Mouse (Mus musculus): Measurements from ENCODE around the gene Gabarapl2. TPM values are rescaled to one million over a fixed set of nuclear protein-coding genes. Genes with fewer than 3 reads are reported as not detected.
"Not testable (repeated sequence)": the region's sequence is repeated elsewhere in the genome, so short reads cannot be mapped to it uniquely, and the experiment has no call there.

Gene Gabarapl2
- polyA plus RNA-seq, 1 experiment, result 94.9 TPM

DNA sequence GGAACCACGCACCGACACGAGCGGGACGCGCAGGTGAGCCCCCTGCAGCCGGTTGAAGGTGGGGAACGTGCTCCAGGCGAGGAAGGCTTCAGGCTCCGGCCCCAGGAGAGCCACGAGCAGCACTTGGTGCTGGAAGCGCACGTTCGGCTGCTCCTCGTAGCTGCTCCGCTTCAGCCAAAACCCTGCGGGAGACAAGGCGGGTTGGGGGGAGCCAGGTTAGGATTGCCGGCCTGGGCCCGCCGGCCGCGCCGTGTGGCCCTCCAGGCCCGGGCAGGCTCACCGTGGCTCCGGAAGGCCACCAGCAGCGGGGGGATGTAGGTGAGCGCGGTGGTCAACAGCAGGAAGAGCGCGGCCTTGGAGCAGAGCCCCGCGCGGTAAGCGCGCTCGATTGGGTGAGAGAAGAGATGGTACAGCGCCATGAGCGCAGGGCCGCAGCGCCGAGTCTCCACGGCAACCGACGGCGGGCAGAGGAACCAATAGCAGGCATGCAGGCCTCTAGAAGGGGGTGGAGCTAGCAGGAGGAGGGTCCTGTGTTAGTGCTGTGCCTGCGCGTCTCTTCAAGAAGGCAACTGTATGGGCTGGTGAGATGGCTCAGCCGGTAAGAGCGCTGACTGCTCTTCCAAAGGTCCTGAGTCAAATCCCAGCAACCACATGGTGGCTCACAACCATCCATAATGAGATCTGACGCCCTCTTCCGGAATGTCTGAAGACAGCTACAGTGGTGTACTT lies 7.0 kb upstream of the Gabarapl2 start, which contains the start of gene Tmem231:
TSS of gene Tmem231 (minus strand) at position 534 of the 729 bp plus-strand sequence.
- peaks cover 19% of the 10 kb centered on the region for H3K4me1 ChIP-seq (ENCODE audit: control insufficient read depth, insufficient read depth, low read length)
- H3K4me3 ChIP-seq (ENCODE audit: insufficient read depth, low read length), result peak within 1 kb of the TSS; percentile 67
- TF ChIP-seq CTCF (IDR thresholded peaks at IDR 0.05; ENCODE audit: low read depth, low read length), result no peak
- no peak for TF ChIP-seq POLR2A (IDR thresholded peaks at IDR 0.05; ENCODE audit: borderline replicate concordance, low read depth, low read length)
- no peak within 1 kb of the TSS for H3K27ac ChIP-seq (ENCODE audit: insufficient read depth, low read depth, low read length)

- no peak for TF ChIP-seq CTCF (IDR thresholded peaks at IDR 0.05; ENCODE audit: low read depth, low read length)
- TF ChIP-seq POLR2A (IDR thresholded peaks at IDR 0.05; ENCODE audit: borderline replicate concordance, low read depth, low read length), result no peak
- Histone ChIP-seq H3K4me1 (ENCODE audit: control insufficient read depth, insufficient read depth, low read length) (peaks cover 19% of the 10 kb centered on the region), H3K4me3 (ENCODE audit: insufficient read depth, low read length) (no peak overlapping the region), H3K27ac (ENCODE audit: insufficient read depth, low read depth, low read length) (no peak overlapping the region)
Measured at GRCm38 (mm10) chr8:111934201-111934600, 6.3 kb upstream of the Gabarapl2 start.

DNA sequence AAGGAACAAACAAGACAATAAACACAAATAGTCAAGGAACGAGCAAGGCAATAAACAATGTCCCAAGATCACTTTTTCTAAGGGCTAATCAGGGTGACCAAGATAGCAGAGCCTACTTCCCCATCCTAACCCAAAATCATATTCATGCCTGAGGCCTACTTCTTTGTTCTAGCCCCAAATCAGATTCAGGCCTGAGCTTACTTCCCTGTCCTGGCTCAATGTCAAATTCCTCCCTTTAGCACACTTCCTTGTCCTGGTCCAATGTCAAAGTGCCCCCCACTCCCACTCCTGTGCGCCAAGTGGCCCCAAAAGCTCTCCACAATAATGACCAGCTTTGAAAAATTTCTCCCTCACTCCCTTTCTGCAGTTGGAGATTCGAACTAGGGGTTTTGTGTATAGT lies 3.3 kb upstream of the Gabarapl2 start:
- no peak overlapping the region for H3K4me3 ChIP-seq (ENCODE audit: insufficient read depth, low read length)
- peaks cover 25% of the 10 kb centered on the region for H3K4me1 ChIP-seq (ENCODE audit: control insufficient read depth, insufficient read depth, low read length)
- no peak for TF ChIP-seq POLR2A (IDR thresholded peaks at IDR 0.05; ENCODE audit: borderline replicate concordance, low read depth, low read length)
- TF ChIP-seq CTCF (IDR thresholded peaks at IDR 0.05; ENCODE audit: low read depth, low read length), result no peak
- H3K27ac ChIP-seq (ENCODE audit: insufficient read depth, low read depth, low read length), result peak overlapping the region; percentile 56

- not testable (repeated sequence) for H3K4me3 ChIP-seq (ENCODE audit: insufficient read depth, low read length); H3K27ac ChIP-seq (ENCODE audit: insufficient read depth, low read depth, low read length)
- H3K4me1 ChIP-seq (ENCODE audit: control insufficient read depth, insufficient read depth, low read length), result peaks cover 22% of the 10 kb centered on the region
Measured at GRCm38 (mm10) chr8:111938076-111938985, 2.2 kb upstream of the Gabarapl2 start.

GRCm38 (mm10) chr8:111939516-111940142 lies 874 bp upstream of the Gabarapl2 start:
- Histone ChIP-seq H3K4me3 (ENCODE audit: insufficient read depth, low read length) (peak overlapping the region; percentile 86), H3K4me1 (ENCODE audit: control insufficient read depth, insufficient read depth, low read length) (peaks cover 23% of the 10 kb centered on the region), H3K27ac (ENCODE audit: insufficient read depth, low read depth, low read length) (peak overlapping the region; percentile 20; the same call in 1 of the 2 replicates)
- TF ChIP-seq POLR2A (IDR thresholded peaks at IDR 0.05; ENCODE audit: borderline replicate concordance, low read depth, low read length) (no peak), CTCF (IDR thresholded peaks at IDR 0.05; ENCODE audit: low read depth, low read length) (no peak)

DNA sequence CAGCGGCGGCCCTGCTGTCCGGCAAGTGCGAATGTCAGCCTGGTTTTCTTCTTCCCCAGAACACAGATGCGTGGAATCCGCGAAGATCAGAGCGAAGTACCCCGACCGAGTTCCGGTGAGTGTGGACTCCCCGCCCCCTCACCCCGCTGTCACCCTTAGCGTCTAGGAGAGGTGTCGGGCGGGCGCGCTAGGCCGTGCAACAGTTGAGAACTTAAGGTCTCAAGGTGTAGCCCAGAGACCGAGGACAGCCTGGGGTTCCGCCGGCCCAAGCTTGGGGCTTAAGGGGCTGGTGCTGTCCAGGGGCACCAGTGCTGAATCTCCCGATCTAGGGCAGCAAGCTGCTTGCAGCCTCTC lies 575 bp downstream of the Gabarapl2 start:
- H3K27ac ChIP-seq (ENCODE audit: insufficient read depth, low read depth, low read length), result peak overlapping the region; percentile 29; the same call in 1 of the 2 replicates
- peaks cover 35% of the 10 kb centered on the region for H3K4me1 ChIP-seq (ENCODE audit: control insufficient read depth, insufficient read depth, low read length)
- peak overlapping the region; percentile 86 for H3K4me3 ChIP-seq (ENCODE audit: insufficient read depth, low read length)
- TF ChIP-seq POLR2A (IDR thresholded peaks at IDR 0.05; ENCODE audit: borderline replicate concordance, low read depth, low read length), result no peak

- Histone ChIP-seq H3K27ac (ENCODE audit: insufficient read depth, low read depth, low read length) (no peak overlapping the region), H3K4me1 (ENCODE audit: control insufficient read depth, insufficient read depth, low read length) (peaks cover 46% of the 10 kb centered on the region), H3K4me3 (ENCODE audit: insufficient read depth, low read length) (no peak overlapping the region)
- no peak for TF ChIP-seq CTCF (IDR thresholded peaks at IDR 0.05; ENCODE audit: low read depth, low read length)
- TF ChIP-seq POLR2A (IDR thresholded peaks at IDR 0.05; ENCODE audit: borderline replicate concordance, low read depth, low read length), result no peak
Measured at GRCm38 (mm10) chr8:111943544-111943943, 3.0 kb downstream of the Gabarapl2 start.

DNA sequence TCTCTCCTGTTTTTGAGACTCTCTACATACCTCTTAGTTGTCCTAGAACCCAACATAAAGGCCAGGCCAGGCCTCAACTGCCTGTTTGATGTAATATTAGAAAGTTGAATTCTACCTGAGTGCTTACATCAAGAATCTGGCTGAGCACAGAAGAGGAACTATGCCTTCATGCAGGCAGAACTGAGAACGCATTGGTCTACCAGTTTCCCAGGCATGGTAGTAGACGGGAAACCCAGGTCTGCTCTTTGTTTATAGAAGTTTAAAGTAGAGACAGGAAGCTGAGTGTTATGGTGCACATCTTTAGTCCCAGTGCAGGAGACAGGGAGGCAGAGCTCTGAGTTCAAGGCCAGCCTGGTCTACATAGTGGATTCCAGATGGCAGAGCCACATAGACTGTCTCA lies 6.6 kb downstream of the Gabarapl2 start:
- TF ChIP-seq POLR2A (IDR thresholded peaks at IDR 0.05; ENCODE audit: borderline replicate concordance, low read depth, low read length) (no peak), CTCF (IDR thresholded peaks at IDR 0.05; ENCODE audit: low read depth, low read length) (no peak)
- Histone ChIP-seq H3K4me1 (ENCODE audit: control insufficient read depth, insufficient read depth, low read length) (peaks cover 37% of the 10 kb centered on the region), H3K4me3 (ENCODE audit: insufficient read depth, low read length) (no peak overlapping the region), H3K27ac (ENCODE audit: insufficient read depth, low read depth, low read length) (no peak overlapping the region)

- Histone ChIP-seq H3K27ac (ENCODE audit: insufficient read depth, low read depth, low read length) (no peak overlapping the region), H3K4me1 (ENCODE audit: control insufficient read depth, insufficient read depth, low read length) (peaks cover 37% of the 10 kb centered on the region), H3K4me3 (ENCODE audit: insufficient read depth, low read length) (no peak overlapping the region)
- no peak for TF ChIP-seq POLR2A (IDR thresholded peaks at IDR 0.05; ENCODE audit: borderline replicate concordance, low read depth, low read length)
- no peak for TF ChIP-seq CTCF (IDR thresholded peaks at IDR 0.05; ENCODE audit: low read depth, low read length)
Measured at GRCm38 (mm10) chr8:111947954-111948353, 7.5 kb downstream of the Gabarapl2 start.
